Mouse (Mus musculus): ENCODE data around the gene Olah.
A peak's percentile ranks its signal among the peaks of the same experiment; 100 is the strongest.

Gene Olah

DNA sequence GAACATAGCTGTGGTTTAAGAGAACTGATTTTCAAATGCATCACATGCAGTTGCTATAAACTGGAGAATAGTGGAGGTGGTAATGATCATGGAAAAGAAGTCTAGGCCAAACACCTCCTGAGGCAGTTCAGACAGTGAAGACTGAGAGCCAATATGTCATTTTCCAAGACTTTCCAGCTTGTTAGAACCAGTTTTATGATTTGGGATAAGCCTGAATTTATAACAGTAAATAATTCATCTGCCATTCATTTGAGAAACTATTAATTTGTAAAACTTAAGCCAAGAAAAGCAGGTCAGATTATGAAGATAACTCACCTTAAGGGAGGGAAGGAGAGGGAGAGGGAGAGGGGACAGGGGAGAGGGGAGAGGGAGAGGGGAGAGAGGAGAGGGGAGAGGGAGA lies 43.9 kb downstream of the Olah start:
- DNase-seq (ENCODE audit: low read depth, low spot score), result no peak

DNA sequence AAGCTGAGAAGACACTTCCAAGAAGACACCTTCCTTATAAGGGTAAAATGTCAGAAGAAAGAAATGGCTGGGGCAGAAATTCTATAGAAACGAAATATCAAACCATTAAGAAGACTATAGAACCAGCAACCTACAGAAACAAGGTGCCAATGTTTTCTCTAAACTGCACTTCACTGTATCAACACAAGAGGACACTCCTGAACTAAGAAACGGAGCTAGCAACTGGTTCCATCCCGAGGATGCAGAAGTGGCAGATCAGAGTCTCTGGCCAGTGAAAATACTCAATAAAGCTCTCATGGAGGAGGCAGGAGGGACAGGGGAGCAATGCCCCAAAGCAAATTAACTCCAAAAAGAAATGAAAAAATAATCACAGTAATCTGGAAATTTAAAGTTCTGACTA lies 48.1 kb downstream of the Olah start:
- DNase-seq (ENCODE audit: low read depth, low spot score), result peak; percentile 50

GRCm38 (mm10) chr2:3348422-3348821 lies 48.6 kb downstream of the Olah start:
- DNase-seq (ENCODE audit: low read depth, low spot score), result no peak

GRCm38 (mm10) chr2:3335611-3336301 lies 61.3 kb downstream of the Olah start, which contains the start of gene Acbd7:
Acbd7 (plus strand) TSS chr2:3336168.
- peak; percentile 89 for DNase-seq (ENCODE audit: low read depth, low spot score)

GRCm38 (mm10) chr2:3333761-3334160 lies 63.2 kb downstream of the Olah start:
- DNase-seq (ENCODE audit: low read depth, low spot score), result no peak

GRCm38 (mm10) chr2:3332484-3333242 lies 64.3 kb downstream of the Olah start, which contains the start of gene Rpp38:
Rpp38 (minus strand) TSS chr2:3332643.
- peak; percentile 97 for DNase-seq (ENCODE audit: low read depth, low spot score)

DNA sequence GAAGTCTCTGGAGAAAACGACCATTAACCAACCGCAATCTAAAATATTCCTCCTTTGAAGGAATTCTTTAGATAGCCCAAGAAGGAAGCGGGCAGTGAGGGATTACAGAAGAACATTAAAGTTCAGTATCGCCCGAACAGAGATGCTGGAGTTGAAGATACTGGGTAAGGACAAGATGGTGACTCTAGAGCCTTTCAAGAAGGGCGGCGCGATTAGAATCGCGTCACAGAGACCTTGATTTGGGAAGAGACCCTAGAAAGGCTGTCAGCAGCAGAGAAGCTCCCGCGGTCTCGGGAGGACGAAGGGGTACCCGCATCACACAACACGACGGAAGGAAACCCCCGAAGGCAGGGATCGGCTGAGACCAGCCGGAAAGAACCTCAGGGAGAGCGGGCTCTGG lies 65.0 kb downstream of the Olah start:
- no peak for DNase-seq (ENCODE audit: low read depth, low spot score)

DNA sequence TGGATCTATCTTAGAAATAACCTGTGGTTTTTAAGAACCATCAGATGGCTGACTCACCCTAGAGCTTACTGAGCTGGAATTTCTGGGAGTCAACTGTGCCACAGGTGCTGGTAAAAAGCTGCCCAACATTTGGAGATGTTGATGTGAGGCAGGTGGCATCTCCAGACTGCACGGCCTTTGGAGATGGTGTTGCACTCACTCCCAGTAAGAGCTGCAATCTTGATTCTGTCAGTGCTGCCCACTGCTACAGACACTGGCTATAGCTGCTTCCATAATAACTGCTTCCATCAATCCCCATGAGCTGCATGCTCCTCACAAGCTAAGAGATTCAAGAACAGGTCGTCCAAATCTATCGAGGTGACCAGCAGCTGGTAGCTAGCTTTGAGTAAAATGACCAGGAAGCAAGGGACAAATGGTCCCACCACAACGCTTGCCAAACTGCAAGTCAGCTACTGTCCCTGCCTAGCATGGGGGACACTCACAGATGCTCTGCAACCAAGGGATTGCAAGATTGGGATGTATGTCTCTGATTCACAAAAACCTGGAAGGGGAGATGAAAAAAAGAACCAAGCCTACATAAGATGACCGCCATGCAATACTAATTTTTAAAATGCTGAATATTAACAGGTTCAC lies 65.8 kb downstream of the Olah start:
- no peak for DNase-seq (ENCODE audit: low read depth, low spot score)

DNA sequence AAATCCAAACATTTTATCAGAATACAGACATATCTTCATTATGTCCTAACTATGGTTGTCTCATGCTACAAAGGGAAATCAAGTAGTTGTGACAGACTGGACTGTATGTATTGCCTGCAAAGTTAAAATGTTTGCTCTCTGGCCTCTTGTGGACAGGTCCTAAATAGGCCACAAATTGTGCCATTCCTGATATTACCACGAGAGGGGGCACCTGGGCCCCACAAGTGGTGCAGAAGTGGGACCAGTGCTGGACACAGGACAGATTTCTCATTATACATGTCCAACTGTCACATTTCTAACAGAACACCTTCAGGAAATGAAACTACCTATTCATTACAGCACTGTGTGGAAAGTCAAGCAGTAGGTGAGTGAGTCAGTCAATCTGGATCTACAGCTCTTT lies 69.7 kb downstream of the Olah start:
- DNase-seq (ENCODE audit: low read depth, low spot score), result peak; percentile 68

GRCm38 (mm10) chr2:3326547-3326946 lies 70.5 kb downstream of the Olah start:
- no peak for DNase-seq (ENCODE audit: low read depth, low spot score)

- no peak for DNase-seq (ENCODE audit: low read depth, low spot score)
Observed at GRCm38 (mm10) chr2:3324381-3325130, 72.5 kb downstream of the Olah start.

GRCm38 (mm10) chr2:3323132-3323531 lies 73.9 kb downstream of the Olah start:
- DNase-seq (ENCODE audit: low read depth, low spot score), result no peak

- no peak for DNase-seq (ENCODE audit: low read depth, low spot score)
Observed at GRCm38 (mm10) chr2:3305426-3306025, 91.5 kb downstream of the Olah start.

- DNase-seq (ENCODE audit: low read depth, low spot score), result no peak
Observed at GRCm38 (mm10) chr2:3295826-3296225, 101.2 kb downstream of the Olah start.

DNA sequence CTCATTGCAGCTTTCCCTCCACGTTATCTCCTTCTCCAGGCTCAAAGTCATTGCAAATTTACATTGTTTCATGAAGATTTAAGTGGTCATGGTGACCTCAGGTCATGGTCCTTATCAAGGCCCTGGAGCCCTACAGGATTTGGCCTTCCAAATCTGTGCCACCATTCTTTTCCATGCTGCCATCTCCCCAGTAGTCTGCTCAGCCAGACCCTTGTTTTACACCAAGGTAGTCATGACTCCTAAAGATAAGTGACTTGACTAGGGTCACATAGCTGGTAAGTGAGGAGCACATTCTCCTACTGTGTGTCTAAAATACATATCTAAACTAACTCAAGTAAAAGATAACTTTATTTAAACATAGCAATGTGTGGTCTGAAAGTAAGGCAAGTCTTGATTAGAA lies 104.8 kb downstream of the Olah start:
- DNase-seq (ENCODE audit: low read depth, low spot score), result no peak

Measured in R1 (cell line).